Mouse (Mus musculus) thymus, adult 2 months (tissue): ENCODE results near the gene Cptp. TPM values are rescaled to one million over a fixed set of nuclear protein-coding genes. Genes with fewer than 3 reads are reported as not detected.

Experiments
- DNase-seq: peaks from one replicate; pipeline ENCODE4 v3.0.0; 2021
- H3K27ac ChIP-seq: fragments of 200-500 bp; 2 replicates; pipeline ENCODE4 v1.5.1; 2012; ENCODE audit warnings: low read length, control low read depth; ENCODE audit not compliant: control insufficient read depth, insufficient read depth
- H3K27me3 ChIP-seq: fragments of 200-500 bp; 2 replicates; pipeline ENCODE4 v1.6.1; 2012; ENCODE audit warnings: mild to moderate bottlenecking, low read length, moderate library complexity, mixed read lengths; ENCODE audit not compliant: control insufficient read depth, insufficient read depth
- H3K36me3 ChIP-seq: fragments of 200-500 bp; 2 replicates; pipeline ENCODE4 v1.6.1; 2012; ENCODE audit warnings: mild to moderate bottlenecking, low read length, moderate library complexity; ENCODE audit not compliant: control insufficient read depth, insufficient read depth
- H3K4me1 ChIP-seq: fragments of 200-500 bp; replicated peaks from 2 replicates; pipeline ENCODE4 v1.6.1; 2012; ENCODE audit warnings: low read length; ENCODE audit not compliant: control insufficient read depth, insufficient read depth
- H3K4me3 ChIP-seq: fragments of 200-500 bp; 2 replicates; pipeline ENCODE4 v1.5.1; 2012; ENCODE audit warnings: mild to moderate bottlenecking, low read length, control low read depth, moderate library complexity; ENCODE audit not compliant: control insufficient read depth, insufficient read depth
- CTCF ChIP-seq: fragments of 200-500 bp; IDR thresholded peaks from 2 replicates; pipeline ENCODE4 v1.5.1; 2012; ENCODE audit warnings: mild to moderate bottlenecking, control low read depth, low read length, moderate library complexity, borderline replicate concordance; ENCODE audit not compliant: control insufficient read depth, poor library complexity, insufficient read depth; ENCODE audit errors: extremely low read depth
- POLR2A ChIP-seq: fragments of 200-500 bp; IDR thresholded peaks from 2 replicates; pipeline ENCODE4 v1.6.1; 2012; ENCODE audit warnings: mild to moderate bottlenecking, low read length, control low read depth, moderate library complexity; ENCODE audit not compliant: control insufficient read depth, poor library complexity, insufficient read depth; ENCODE audit errors: extremely low read depth
- WGBS: fragments of 180-500 bp; shearing (Covaris S2); methylation state at CpG from one replicate; pipeline ENCODE4 v1.1.7; 2018; 5-methylcytosine and 5-hydroxymethylcytosine counted together
- polyA plus RNA-seq: library from polyadenylated mRNA; depleted of rRNA; stranded (reverse); fragments of >200 nt; gene quantifications from 2 replicates; pipeline ENCODE4 v1.2.3, GENCODE M21; 2012

Gene Cptp
- polyA plus RNA-seq, 1 experiment = 32.2 TPM

DNA sequence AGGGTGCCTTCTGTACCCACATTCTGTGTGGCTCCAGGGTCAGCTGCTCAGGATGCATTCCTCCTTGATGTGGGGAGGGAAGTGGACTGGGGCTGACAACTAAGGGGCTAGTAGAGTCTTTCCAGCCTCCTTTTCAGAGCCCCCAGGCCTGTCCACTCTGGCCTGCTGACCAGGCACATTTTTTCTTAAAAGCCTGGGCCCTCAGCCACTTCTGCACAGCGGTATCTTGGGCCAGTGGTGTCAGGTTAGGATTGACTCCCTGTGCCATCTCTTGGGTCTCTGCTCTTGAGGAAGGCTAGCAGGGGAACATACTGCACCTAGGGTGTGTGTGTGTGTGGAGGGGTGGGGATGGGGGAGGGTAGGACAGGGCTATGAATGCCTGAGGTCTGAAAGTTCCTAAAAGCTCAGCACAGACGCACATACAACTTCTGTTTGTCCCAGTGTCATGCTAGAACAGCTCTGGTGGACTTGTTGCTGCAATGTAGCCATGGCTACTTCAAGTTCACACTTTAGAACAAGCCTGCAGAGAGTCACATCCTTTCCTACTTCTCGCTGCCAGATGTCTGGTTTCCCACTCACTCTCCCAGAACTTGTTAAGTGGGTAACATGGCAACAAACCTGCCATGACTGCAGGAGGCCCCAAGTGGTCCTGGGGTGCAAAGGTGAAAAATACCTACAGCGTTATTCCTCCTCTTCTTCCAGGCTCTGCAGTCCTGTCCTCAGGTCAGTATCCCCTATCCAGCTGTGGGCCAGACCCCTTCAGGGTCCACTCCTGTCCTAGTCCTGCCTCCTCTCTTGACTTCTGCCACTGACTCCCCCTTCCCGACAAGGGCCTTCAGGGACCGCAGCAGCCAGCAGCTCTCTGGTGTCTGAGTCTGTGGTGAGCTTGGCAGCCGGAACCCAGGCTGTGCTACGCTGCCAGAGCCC, 28.9 kb downstream of the Cptp start:
- DNase-seq = no peak
- H3K36me3 ChIP-seq = no peaks in the 10 kb centered on the region
- no peak overlapping the region for H3K27ac ChIP-seq
- H3K4me1 ChIP-seq = peaks cover 21% of the 10 kb centered on the region
- WGBS = 22% methylated on average over 8 of the region's 8 CpGs
- TF ChIP-seq POLR2A = no peak
- TF ChIP-seq CTCF = no peak
- peak overlapping the region; percentile 39 for H3K4me3 ChIP-seq
- H3K27me3 ChIP-seq = no peaks in the 10 kb centered on the region

DNA sequence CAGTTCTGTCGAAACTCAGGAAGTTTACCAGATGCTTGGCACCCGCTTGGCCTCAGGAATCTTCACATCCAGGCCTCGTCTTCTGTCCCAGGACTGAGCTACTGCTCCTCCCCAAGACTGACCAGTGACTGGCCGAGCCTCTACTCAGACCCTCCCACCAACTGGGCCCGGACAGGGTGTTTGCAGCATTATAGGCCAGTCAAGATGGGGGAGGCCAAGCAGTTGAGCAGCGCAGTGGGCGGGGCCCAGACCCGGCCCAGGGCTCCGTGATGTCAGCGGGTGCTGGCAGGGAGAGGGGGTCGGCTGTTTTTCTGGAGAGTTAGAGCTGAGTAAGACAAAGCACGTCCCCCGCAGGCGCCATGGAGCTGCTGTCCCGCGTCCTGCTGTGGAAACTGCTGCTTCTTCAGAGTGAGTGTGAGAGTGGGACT, 29.7 kb downstream of the Cptp start, which contains the start of gene Mxra8:
TSS of gene Mxra8 (plus strand) at position 198 of the 428 bp plus-strand sequence.
- Histone ChIP-seq H3K4me3 (peak within 1 kb of the TSS; percentile 39; the same call in 1 of the 2 replicates), H3K27ac (no peak within 1 kb of the TSS), H3K4me1 (peaks cover 21% of the 10 kb centered on the region), H3K27me3 (no peaks in the 10 kb centered on the region), H3K36me3 (no peaks in the 10 kb centered on the region)
- WGBS = 83% methylated on average over 16 of the region's 16 CpGs
- DNase-seq = no peak
- TF ChIP-seq CTCF (no peak), POLR2A (no peak)

DNA sequence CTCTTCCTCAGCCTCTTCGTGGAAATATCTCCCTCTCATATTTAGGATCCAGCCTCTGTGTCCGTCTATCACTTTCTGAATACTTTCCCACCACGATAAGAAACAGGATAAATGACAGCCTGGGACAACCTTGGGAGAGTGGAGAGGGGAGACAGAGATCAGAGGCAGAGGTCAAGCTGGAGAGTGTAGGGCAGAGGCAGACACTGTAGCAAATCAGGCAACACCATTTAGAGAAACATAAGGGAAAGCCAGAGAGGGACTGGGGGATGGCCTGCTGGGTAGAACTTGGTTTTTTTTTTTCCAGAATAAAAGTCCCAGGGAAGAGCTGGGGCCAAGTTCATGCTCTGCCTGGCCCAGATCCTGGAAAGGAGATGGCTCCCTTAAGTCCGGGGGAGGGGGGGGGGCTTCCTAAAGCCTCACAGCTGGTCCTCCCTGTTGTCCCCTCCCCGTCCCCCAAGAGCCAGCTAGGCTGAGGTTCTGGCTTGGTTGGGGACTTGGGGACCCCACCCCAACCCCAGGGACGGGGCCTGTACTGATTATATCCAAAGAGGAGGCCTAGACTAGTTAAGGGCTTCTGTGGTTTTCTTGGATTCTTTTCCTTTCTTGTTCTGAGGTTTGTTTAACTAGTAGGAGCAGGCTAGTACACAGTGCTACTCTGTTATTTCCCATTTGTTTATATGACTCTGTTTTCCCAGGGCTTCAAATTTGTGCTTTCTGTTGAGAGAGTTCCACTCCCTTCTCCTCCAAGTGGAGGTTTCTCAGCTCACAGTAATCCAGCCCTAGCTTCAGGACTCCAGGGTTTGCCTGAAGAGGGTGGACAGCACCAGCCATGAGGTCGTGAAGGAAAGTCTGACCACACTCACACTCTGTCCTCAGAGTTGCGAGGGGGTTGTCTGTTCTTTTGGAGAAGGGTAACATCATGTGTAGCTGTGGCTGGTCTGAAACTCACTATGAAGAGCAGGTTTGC, 30.8 kb downstream of the Cptp start:
- H3K4me1 ChIP-seq = peaks cover 24% of the 10 kb centered on the region
- H3K4me3 ChIP-seq = no peak overlapping the region
- no peaks in the 10 kb centered on the region for H3K36me3 ChIP-seq
- H3K27me3 ChIP-seq = no peaks in the 10 kb centered on the region
- WGBS = 82% methylated on average over 8 of the region's 8 CpGs
- no peak for DNase-seq
- H3K27ac ChIP-seq = no peak overlapping the region
- TF ChIP-seq CTCF (no peak), POLR2A (no peak)

DNA sequence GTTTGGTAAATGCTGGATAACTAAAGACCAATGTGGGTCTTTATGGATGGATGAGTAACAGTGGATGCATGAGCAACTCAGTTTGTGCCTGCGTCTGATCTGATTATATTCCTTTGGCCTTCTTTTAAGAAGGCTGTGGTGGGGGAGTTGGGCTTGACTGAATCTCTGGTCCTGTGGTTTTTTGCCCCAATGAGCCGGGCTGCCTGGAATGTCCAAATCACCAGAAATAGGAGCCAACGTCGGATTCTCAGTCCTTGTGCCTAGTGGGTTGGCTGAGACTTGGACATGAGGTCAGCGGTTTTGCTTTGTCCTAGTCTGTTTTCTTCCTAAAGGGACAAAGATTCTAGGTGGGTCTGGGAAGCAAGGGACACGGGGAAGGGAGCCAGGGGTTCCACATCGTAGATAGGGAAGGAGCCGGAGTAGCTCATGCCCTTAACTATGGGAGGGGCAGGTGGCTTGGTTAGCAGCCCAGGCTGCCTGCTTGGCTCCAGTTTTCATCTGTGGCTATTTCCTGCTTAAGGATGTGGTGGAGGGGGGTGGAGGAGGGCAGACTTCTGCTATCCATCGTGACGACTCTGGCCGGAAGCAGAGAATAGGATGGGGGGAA, 31.7 kb downstream of the Cptp start:
- H3K27ac ChIP-seq = no peak overlapping the region
- WGBS = 29% methylated on average over 11 of the region's 11 CpGs
- H3K4me3 ChIP-seq = no peak overlapping the region
- peaks cover 26% of the 10 kb centered on the region for H3K4me1 ChIP-seq
- H3K36me3 ChIP-seq = 0 out of 2 replicates have a peak, but pooled peaks cover 4% of the 10 kb centered on the region
- no peak for DNase-seq
- H3K27me3 ChIP-seq = no peaks in the 10 kb centered on the region
- TF ChIP-seq CTCF = no peak
- TF ChIP-seq POLR2A = no peak

DNA sequence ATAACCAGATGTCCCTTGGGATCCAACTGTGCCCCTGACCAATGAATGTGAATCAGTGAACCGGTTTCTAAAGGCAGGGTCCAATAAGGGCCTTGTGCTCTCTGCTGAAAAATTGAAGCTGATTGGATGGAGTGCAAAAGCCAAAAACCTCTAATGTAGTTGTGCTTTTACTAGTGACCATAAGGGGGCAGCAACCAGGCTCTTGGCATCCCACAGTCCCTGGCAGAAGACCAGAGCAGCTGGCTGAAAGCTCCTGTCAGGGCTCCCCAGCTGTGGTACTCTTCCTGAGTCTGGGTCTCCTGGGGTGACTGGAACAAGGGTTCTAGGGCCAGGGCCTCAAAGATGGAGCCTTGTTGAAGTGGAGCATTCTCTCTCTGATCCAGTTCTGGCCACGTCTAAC, 35.4 kb downstream of the Cptp start:
- Histone ChIP-seq H3K4me1 (peaks cover 21% of the 10 kb centered on the region), H3K27ac (no peak overlapping the region), H3K27me3 (no peaks in the 10 kb centered on the region), H3K36me3 (0 out of 2 replicates have a peak, but pooled peaks cover 4% of the 10 kb centered on the region), H3K4me3 (no peak overlapping the region)
- 46% methylated on average over 2 of the region's 2 CpGs for WGBS
- peak; percentile 63 for DNase-seq
- TF ChIP-seq POLR2A (no peak), CTCF (peak; percentile 64; the same call in 1 of the 2 replicates)
